Mouse (Mus musculus): ENCODE measurements around the gene Fgd6. TPM values are rescaled to one million over a fixed set of nuclear protein-coding genes. Genes with fewer than 3 reads are reported as not detected.

Fgd6 gene
- polyA plus RNA-seq, 1 experiment: 5.3 TPM

DNA sequence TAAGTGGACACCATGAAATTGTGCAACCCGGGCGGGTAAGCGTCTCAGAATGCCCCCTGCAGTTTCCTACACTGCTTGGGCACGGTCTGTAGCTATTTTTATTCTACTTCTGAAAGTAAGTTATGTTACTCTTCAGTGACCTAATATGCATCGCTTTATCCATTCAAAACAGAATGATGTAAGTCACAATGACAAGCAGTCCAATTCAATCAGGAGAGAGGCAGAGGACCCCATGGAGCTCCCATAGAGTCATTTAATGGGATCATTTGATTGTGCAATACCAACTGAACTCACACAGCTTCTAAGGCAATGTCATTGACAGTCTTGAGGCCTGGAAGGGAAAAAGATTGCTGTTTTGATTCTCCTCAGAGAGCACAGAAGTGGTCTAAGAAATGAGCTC lies 87.8 kb downstream of the Fgd6 start:
- TF ChIP-seq EP300 (IDR thresholded peaks at IDR 0.05; ENCODE audit: insufficient read depth, low read depth, low read length): no peak
- TF ChIP-seq CTCF (IDR thresholded peaks at IDR 0.05; ENCODE audit: low read depth, low read length): no peak
- TF ChIP-seq POLR2A (IDR thresholded peaks at IDR 0.05; ENCODE audit: insufficient read depth, low read length): no peak

GRCm38 (mm10) chr10:94124376-94124775 lies 88.6 kb downstream of the Fgd6 start:
- H3K9ac ChIP-seq (ENCODE audit: low read depth, poor library complexity, severe bottlenecking): no peak overlapping the region
- H3K4me1 ChIP-seq (ENCODE audit: control insufficient read depth, insufficient read depth, low read length): no peaks in the 10 kb centered on the region
- H3K36me3 ChIP-seq (ENCODE audit: control insufficient read depth, insufficient read depth, low read length, poor library complexity, severe bottlenecking): no peaks in the 10 kb centered on the region
- no peak overlapping the region for H3K4me3 ChIP-seq (ENCODE audit: low read depth, low read length)
- TF ChIP-seq EP300 (IDR thresholded peaks at IDR 0.05; ENCODE audit: insufficient read depth, low read depth, low read length): no peak
- peak; percentile 60 for TF ChIP-seq CTCF (IDR thresholded peaks at IDR 0.05; ENCODE audit: low read depth, low read length)
- no peak for TF ChIP-seq POLR2A (IDR thresholded peaks at IDR 0.05; ENCODE audit: insufficient read depth, low read length)
- no peak overlapping the region for H3K27ac ChIP-seq (ENCODE audit: insufficient read depth, low read length)
- H3K27me3 ChIP-seq (ENCODE audit: control insufficient read depth, insufficient read depth, low read length, poor library complexity, severe bottlenecking): no peaks in the 10 kb centered on the region
- no peaks in the 10 kb centered on the region for H3K9me3 ChIP-seq (replicated peaks; ENCODE audit: control insufficient read depth, insufficient read depth, low read length, poor library complexity, severe bottlenecking)

More for the DNA sequence above, 87.8 kb downstream of the Fgd6 start:
- H3K4me1 ChIP-seq (ENCODE audit: control insufficient read depth, insufficient read depth, low read length): no peaks in the 10 kb centered on the region
- H3K9me3 ChIP-seq (replicated peaks; ENCODE audit: control insufficient read depth, insufficient read depth, low read length, poor library complexity, severe bottlenecking): no peaks in the 10 kb centered on the region
- H3K9ac ChIP-seq (ENCODE audit: low read depth, poor library complexity, severe bottlenecking): no peak overlapping the region
- H3K27ac ChIP-seq (ENCODE audit: insufficient read depth, low read length): no peak overlapping the region
- H3K4me3 ChIP-seq (ENCODE audit: low read depth, low read length): no peak overlapping the region
- H3K27me3 ChIP-seq (ENCODE audit: control insufficient read depth, insufficient read depth, low read length, poor library complexity, severe bottlenecking): no peaks in the 10 kb centered on the region
- no peaks in the 10 kb centered on the region for H3K36me3 ChIP-seq (ENCODE audit: control insufficient read depth, insufficient read depth, low read length, poor library complexity, severe bottlenecking)

DNA sequence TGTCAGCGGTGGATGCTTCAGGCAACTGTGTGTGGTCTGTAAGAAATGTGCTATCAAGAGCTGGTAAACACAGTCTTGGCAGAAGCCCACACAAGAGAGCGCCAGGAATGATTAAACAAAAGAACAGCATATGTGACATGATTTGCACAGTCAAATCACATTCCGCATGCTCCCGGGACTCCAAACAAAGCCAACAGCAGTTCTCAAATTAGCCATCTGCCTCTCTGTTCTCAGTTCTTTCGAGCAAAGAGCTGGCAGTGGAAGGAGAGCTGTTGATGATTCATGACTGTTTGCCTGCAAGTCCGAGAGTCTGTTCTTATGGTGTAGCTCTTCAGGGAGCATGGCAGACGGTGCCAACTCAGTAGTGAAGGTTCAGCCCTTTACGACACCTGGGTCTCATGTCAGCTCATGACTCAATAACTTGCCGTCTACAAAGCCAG lies 93.9 kb downstream of the Fgd6 start:
- no peaks in the 10 kb centered on the region for H3K4me1 ChIP-seq (ENCODE audit: control insufficient read depth, insufficient read depth, low read length)
- H3K4me3 ChIP-seq (ENCODE audit: low read depth, low read length): no peak overlapping the region
- H3K36me3 ChIP-seq (ENCODE audit: control insufficient read depth, insufficient read depth, low read length, poor library complexity, severe bottlenecking): no peaks in the 10 kb centered on the region
- no peak overlapping the region for H3K9ac ChIP-seq (ENCODE audit: low read depth, poor library complexity, severe bottlenecking)
- no peak overlapping the region for H3K27ac ChIP-seq (ENCODE audit: insufficient read depth, low read length)
- TF ChIP-seq EP300 (IDR thresholded peaks at IDR 0.05; ENCODE audit: insufficient read depth, low read depth, low read length) (no peak), POLR2A (IDR thresholded peaks at IDR 0.05; ENCODE audit: insufficient read depth, low read length) (no peak), CTCF (IDR thresholded peaks at IDR 0.05; ENCODE audit: low read depth, low read length) (no peak)
- H3K27me3 ChIP-seq (ENCODE audit: control insufficient read depth, insufficient read depth, low read length, poor library complexity, severe bottlenecking): no peaks in the 10 kb centered on the region
- H3K9me3 ChIP-seq (replicated peaks; ENCODE audit: control insufficient read depth, insufficient read depth, low read length, poor library complexity, severe bottlenecking): no peaks in the 10 kb centered on the region

DNA sequence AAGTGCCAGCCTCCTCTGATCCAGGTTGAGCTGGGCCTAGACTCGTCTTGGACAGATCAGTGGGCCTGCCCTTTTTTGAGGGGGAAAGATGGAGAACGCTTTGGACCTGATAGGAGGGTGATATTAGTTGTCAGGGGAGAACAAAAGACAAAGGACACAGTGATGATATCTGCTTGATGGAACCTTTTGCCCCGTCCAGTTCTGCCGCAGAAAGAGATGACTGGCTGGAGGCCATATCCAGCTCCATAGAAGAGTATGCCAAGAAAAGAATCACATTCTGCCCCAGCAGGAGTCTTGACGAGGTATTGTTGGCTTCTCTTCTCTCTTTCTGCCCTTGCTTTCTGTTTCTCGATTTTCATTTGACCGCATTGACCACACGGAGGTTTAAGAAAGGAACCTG lies 97.3 kb downstream of the Fgd6 start:
- Histone ChIP-seq H3K36me3 (ENCODE audit: control insufficient read depth, insufficient read depth, low read length, poor library complexity, severe bottlenecking) (no peaks in the 10 kb centered on the region), H3K27me3 (ENCODE audit: control insufficient read depth, insufficient read depth, low read length, poor library complexity, severe bottlenecking) (no peaks in the 10 kb centered on the region), H3K9ac (ENCODE audit: low read depth, poor library complexity, severe bottlenecking) (no peak overlapping the region), H3K4me1 (ENCODE audit: control insufficient read depth, insufficient read depth, low read length) (no peaks in the 10 kb centered on the region), H3K9me3 (replicated peaks; ENCODE audit: control insufficient read depth, insufficient read depth, low read length, poor library complexity, severe bottlenecking) (no peaks in the 10 kb centered on the region), H3K27ac (ENCODE audit: insufficient read depth, low read length) (no peak overlapping the region), H3K4me3 (ENCODE audit: low read depth, low read length) (no peak overlapping the region)
- TF ChIP-seq POLR2A (IDR thresholded peaks at IDR 0.05; ENCODE audit: insufficient read depth, low read length) (no peak), CTCF (IDR thresholded peaks at IDR 0.05; ENCODE audit: low read depth, low read length) (no peak), EP300 (IDR thresholded peaks at IDR 0.05; ENCODE audit: insufficient read depth, low read depth, low read length) (no peak)

- H3K4me3 ChIP-seq (ENCODE audit: low read depth, low read length): no peak overlapping the region
- no peak for TF ChIP-seq EP300 (IDR thresholded peaks at IDR 0.05; ENCODE audit: insufficient read depth, low read depth, low read length)
- TF ChIP-seq CTCF (IDR thresholded peaks at IDR 0.05; ENCODE audit: low read depth, low read length): no peak
- TF ChIP-seq POLR2A (IDR thresholded peaks at IDR 0.05; ENCODE audit: insufficient read depth, low read length): no peak
- no peaks in the 10 kb centered on the region for H3K36me3 ChIP-seq (ENCODE audit: control insufficient read depth, insufficient read depth, low read length, poor library complexity, severe bottlenecking)
- H3K4me1 ChIP-seq (ENCODE audit: control insufficient read depth, insufficient read depth, low read length): no peaks in the 10 kb centered on the region
- H3K27me3 ChIP-seq (ENCODE audit: control insufficient read depth, insufficient read depth, low read length, poor library complexity, severe bottlenecking): no peaks in the 10 kb centered on the region
- no peak overlapping the region for H3K9ac ChIP-seq (ENCODE audit: low read depth, poor library complexity, severe bottlenecking)
- no peak overlapping the region for H3K27ac ChIP-seq (ENCODE audit: insufficient read depth, low read length)
- H3K9me3 ChIP-seq (replicated peaks; ENCODE audit: control insufficient read depth, insufficient read depth, low read length, poor library complexity, severe bottlenecking): no peaks in the 10 kb centered on the region
These were observed 97.9 kb downstream of the Fgd6 start for GRCm38 (mm10) chr10:94133674-94134073.

- TF ChIP-seq CTCF (IDR thresholded peaks at IDR 0.05; ENCODE audit: low read depth, low read length) (no peak), POLR2A (IDR thresholded peaks at IDR 0.05; ENCODE audit: insufficient read depth, low read length) (no peak), EP300 (IDR thresholded peaks at IDR 0.05; ENCODE audit: insufficient read depth, low read depth, low read length) (no peak)
- Histone ChIP-seq H3K9ac (ENCODE audit: low read depth, poor library complexity, severe bottlenecking) (no peak overlapping the region), H3K27me3 (ENCODE audit: control insufficient read depth, insufficient read depth, low read length, poor library complexity, severe bottlenecking) (no peaks in the 10 kb centered on the region), H3K27ac (ENCODE audit: insufficient read depth, low read length) (no peak overlapping the region), H3K4me3 (ENCODE audit: low read depth, low read length) (no peak overlapping the region), H3K36me3 (ENCODE audit: control insufficient read depth, insufficient read depth, low read length, poor library complexity, severe bottlenecking) (no peaks in the 10 kb centered on the region), H3K9me3 (replicated peaks; ENCODE audit: control insufficient read depth, insufficient read depth, low read length, poor library complexity, severe bottlenecking) (no peaks in the 10 kb centered on the region), H3K4me1 (ENCODE audit: control insufficient read depth, insufficient read depth, low read length) (no peaks in the 10 kb centered on the region)
These were observed 99.0 kb downstream of the Fgd6 start for GRCm38 (mm10) chr10:94134535-94135390.

Data from ES-Bruce4 (cell line).